25 mouse cellular contexts compared by ENCODE assay signal in the genomic region with DNA sequence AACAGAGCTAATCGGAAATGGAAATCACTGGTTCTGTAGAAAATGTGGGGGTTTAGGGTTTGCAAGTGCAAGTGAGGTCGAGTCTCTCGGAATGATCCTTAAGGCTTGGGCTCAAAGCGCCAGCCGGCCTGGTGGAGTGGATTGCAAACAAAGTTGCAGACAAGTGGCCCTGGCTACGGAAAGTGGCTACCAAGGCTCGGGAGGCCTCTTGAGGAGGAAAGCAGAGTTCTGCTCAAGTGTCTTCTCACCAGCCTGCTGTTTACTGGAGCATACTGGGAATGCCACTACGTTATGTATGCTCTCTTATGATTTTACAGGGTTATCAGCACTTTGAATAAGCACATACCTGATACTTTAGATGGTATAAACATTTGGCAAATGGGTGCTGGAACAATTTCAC.
DNase-seq lines count a peak whose midpoint lies in the region; ATAC-seq lines count a peak whose summit lies in the region.
"Had no signal": no experiment of that assay in that cellular context is flagged by ENCODE, and none has a peak within 500 bp of the region (broad histone marks: within the 10 kb centered on the region; RNA-seq: fewer than 3 reads in every experiment).

No protein-coding gene starts in this region.

- peak; percentile 86 to 88 for DNase-seq in lung, adult 18-20 months
- DNase-seq in lung, postnatal 10 days, result peak; percentile 72
- DNase-seq in lung, postnatal 36 days, result peak; percentile 81
- DNase-seq in cerebellum, adult 8-10 months, result no peak
- DNase-seq in heart, adult 8-10 months (ENCODE audit: low spot score), result no peak
- DNase-seq in thymus, postnatal 14 days, result no peak
- no peak for DNase-seq in gastrocnemius, postnatal 36 days
- DNase-seq: adrenal gland, postnatal 10 days; adrenal gland, postnatal 36 days; cerebellum, adult 18-20 months; cerebellum, adult 9-11 months; cerebellum, postnatal 25 days; heart, postnatal 10 days; heart, postnatal 36 days had no signal

- H3K4me3 ChIP-seq in lung, embryonic 15.5 days, result no peak overlapping the region
- H3K4me3 ChIP-seq: embryonic facial prominence, embryonic 10.5 days; embryonic facial prominence, embryonic 13.5 days; erythroblast, embryonic 14.5 days; forebrain, embryonic 12.5 days; forebrain, embryonic 15.5 days; heart, embryonic 12.5 days; heart, embryonic 15.5 days; hindbrain, embryonic 10.5 days; hindbrain, embryonic 13.5 days had no signal

- H3K27ac ChIP-seq in lung, embryonic 15.5 days, result peak overlapping the region; percentile 62
- H3K27ac ChIP-seq: embryonic facial prominence, embryonic 10.5 days; embryonic facial prominence, embryonic 13.5 days; forebrain, embryonic 12.5 days; forebrain, embryonic 15.5 days; heart, embryonic 15.5 days; hindbrain, embryonic 10.5 days; hindbrain, embryonic 13.5 days had no signal

- H3K4me2 ChIP-seq in lung, embryonic 15.5 days, result peak overlapping the region; percentile 18; the same call in 1 of the 2 replicates
- H3K4me2 ChIP-seq: embryonic facial prominence, embryonic 13.5 days; forebrain, embryonic 12.5 days; forebrain, embryonic 15.5 days; heart, embryonic 12.5 days; heart, embryonic 15.5 days; hindbrain, embryonic 13.5 days had no signal

- no peak overlapping the region for H3K9ac ChIP-seq in lung, embryonic 15.5 days
- H3K9ac ChIP-seq: embryonic facial prominence, embryonic 13.5 days; forebrain, embryonic 12.5 days; forebrain, embryonic 15.5 days; heart, embryonic 12.5 days; heart, embryonic 15.5 days; hindbrain, embryonic 13.5 days had no signal

- H3K4me1 ChIP-seq in lung, embryonic 15.5 days, result peaks cover 32% of the 10 kb centered on the region
- H3K4me1 ChIP-seq: forebrain, embryonic 12.5 days had no signal

- H3K36me3 ChIP-seq in lung, embryonic 15.5 days, result no peaks in the 10 kb centered on the region
- H3K36me3 ChIP-seq: embryonic facial prominence, embryonic 10.5 days; embryonic facial prominence, embryonic 13.5 days; forebrain, embryonic 12.5 days; forebrain, embryonic 15.5 days; heart, embryonic 12.5 days; heart, embryonic 15.5 days; hindbrain, embryonic 10.5 days; hindbrain, embryonic 13.5 days had no signal

- H3K9me3 ChIP-seq in lung, embryonic 15.5 days, result no peaks in the 10 kb centered on the region
- H3K9me3 ChIP-seq: embryonic facial prominence, embryonic 10.5 days; embryonic facial prominence, embryonic 13.5 days; forebrain, embryonic 12.5 days; forebrain, embryonic 15.5 days; heart, embryonic 12.5 days; heart, embryonic 15.5 days; hindbrain, embryonic 10.5 days; hindbrain, embryonic 13.5 days had no signal

- ATAC-seq in lung, embryonic 15.5 days (ENCODE audit: borderline replicate concordance, extremely low read depth, low FRiP score, low TSS enrichment), result peak; percentile 23; the same call in 1 of the 2 replicates
- ATAC-seq: forebrain, embryonic 15.5 days; hindbrain, embryonic 16.5 days had no signal

- peaks cover 3% of the 10 kb centered on the region; the same call in 1 of the 2 replicates for H3K27me3 ChIP-seq in lung, embryonic 15.5 days
- H3K27me3 ChIP-seq: embryonic facial prominence, embryonic 13.5 days; forebrain, embryonic 15.5 days had no signal

- 47% methylated on average over 8 of the region's 8 CpGs for WGBS in lung, embryonic 15.5 days

- intact Hi-C loops in gastrocnemius, postnatal 36 days (cut with DNase I), result no loop called here

Comparison
In these comparisons a context has a peak if more than half of its experiments do, and no peak if none do; other contexts are left out.
1. DNase-seq: peak in lung, adult 18-20 months (2 of 2), lung, postnatal 10 days (single experiment) and lung, postnatal 36 days (single experiment); none in cerebellum, adult 8-10 months (single experiment), heart, adult 8-10 months (single experiment), thymus, postnatal 14 days (single experiment) and gastrocnemius, postnatal 36 days (0 of 2).